Mouse (Mus musculus): ENCODE data around the gene Herpud1. TPM values are rescaled to one million over a fixed set of nuclear protein-coding genes. Genes with fewer than 3 reads are reported as not detected.

The Herpud1 gene
- polyA plus RNA-seq, 1 experiment from 2014 or later: 78.0 TPM

GRCm38 (mm10) chr8:94354069-94354531, 32.1 kb upstream of the Herpud1 start:
- H3K4me3 ChIP-seq (replicated peaks; ENCODE audit: low read length): no peak overlapping the region
- H3K27me3 ChIP-seq (replicated peaks; ENCODE audit: control insufficient read depth, insufficient read depth, low read length): no peaks in the 10 kb centered on the region
- H3K9ac ChIP-seq (replicated peaks; ENCODE audit: low read depth, low read length): no peak overlapping the region
- H3K4me1 ChIP-seq (replicated peaks; ENCODE audit: control insufficient read depth, insufficient read depth, low read length): peaks cover 5% of the 10 kb centered on the region
- 89% methylated on average over 7 of the region's 7 CpGs for whole genome bisulfite sequencing
- H3K9me3 ChIP-seq (ENCODE audit: control insufficient read depth, low read length): no peaks in the 10 kb centered on the region
- ATAC-seq: no peak
- no peak overlapping the region for H3K27ac ChIP-seq (ENCODE audit: low read length)
- no peak overlapping the region for H3K4me2 ChIP-seq (ENCODE audit: low read length)
- H3K36me3 ChIP-seq (ENCODE audit: control insufficient read depth, insufficient read depth): no peaks in the 10 kb centered on the region

GRCm38 (mm10) chr8:94354571-94354970, 31.7 kb upstream of the Herpud1 start:
- 86% methylated on average over 4 of the region's 4 CpGs for WGBS

GRCm38 (mm10) chr8:94357220-94357619, 29.0 kb upstream of the Herpud1 start:
- Histone ChIP-seq H3K4me1 (replicated peaks; ENCODE audit: control insufficient read depth, insufficient read depth, low read length) (peaks cover 5% of the 10 kb centered on the region), H3K27ac (ENCODE audit: low read length) (no peak overlapping the region), H3K9me3 (ENCODE audit: control insufficient read depth, low read length) (no peaks in the 10 kb centered on the region), H3K4me3 (replicated peaks; ENCODE audit: low read length) (no peak overlapping the region), H3K9ac (replicated peaks; ENCODE audit: low read depth, low read length) (no peak overlapping the region), H3K27me3 (replicated peaks; ENCODE audit: control insufficient read depth, insufficient read depth, low read length) (no peaks in the 10 kb centered on the region), H3K4me2 (ENCODE audit: low read length) (no peak overlapping the region), H3K36me3 (ENCODE audit: control insufficient read depth, insufficient read depth) (no peaks in the 10 kb centered on the region)
- WGBS: 87% methylated on average over 6 of the region's 6 CpGs
- ATAC-seq: no peak

More at GRCm38 (mm10) chr8:94354571-94354970, 31.7 kb upstream of the Herpud1 start:
- Histone ChIP-seq H3K4me3 (replicated peaks; ENCODE audit: low read length) (no peak overlapping the region), H3K9ac (replicated peaks; ENCODE audit: low read depth, low read length) (no peak overlapping the region), H3K4me1 (replicated peaks; ENCODE audit: control insufficient read depth, insufficient read depth, low read length) (peaks cover 5% of the 10 kb centered on the region), H3K36me3 (ENCODE audit: control insufficient read depth, insufficient read depth) (no peaks in the 10 kb centered on the region), H3K27ac (ENCODE audit: low read length) (no peak overlapping the region), H3K27me3 (replicated peaks; ENCODE audit: control insufficient read depth, insufficient read depth, low read length) (no peaks in the 10 kb centered on the region), H3K4me2 (ENCODE audit: low read length) (no peak overlapping the region), H3K9me3 (ENCODE audit: control insufficient read depth, low read length) (no peaks in the 10 kb centered on the region)
- ATAC-seq: no peak

- ATAC-seq: no peak
Measured at GRCm38 (mm10) chr8:94358541-94358940, 27.7 kb upstream of the Herpud1 start.

GRCm38 (mm10) chr8:94361774-94362431, 24.3 kb upstream of the Herpud1 start:
- no peak for ATAC-seq
- H3K36me3 ChIP-seq (ENCODE audit: control insufficient read depth, insufficient read depth): no peaks in the 10 kb centered on the region
- H3K27ac ChIP-seq (ENCODE audit: low read length): no peak overlapping the region
- H3K4me1 ChIP-seq (replicated peaks; ENCODE audit: control insufficient read depth, insufficient read depth, low read length): peaks cover 5% of the 10 kb centered on the region
- no peaks in the 10 kb centered on the region for H3K27me3 ChIP-seq (replicated peaks; ENCODE audit: control insufficient read depth, insufficient read depth, low read length)
- no peak overlapping the region for H3K4me3 ChIP-seq (replicated peaks; ENCODE audit: low read length)
- 90% methylated on average over 6 of the region's 6 CpGs for WGBS
- no peak overlapping the region for H3K9ac ChIP-seq (replicated peaks; ENCODE audit: low read depth, low read length)
- H3K4me2 ChIP-seq (ENCODE audit: low read length): no peak overlapping the region
- no peaks in the 10 kb centered on the region for H3K9me3 ChIP-seq (ENCODE audit: control insufficient read depth, low read length)

More at GRCm38 (mm10) chr8:94358541-94358940, 27.7 kb upstream of the Herpud1 start:
- H3K27me3 ChIP-seq (replicated peaks; ENCODE audit: control insufficient read depth, insufficient read depth, low read length): no peaks in the 10 kb centered on the region
- H3K27ac ChIP-seq (ENCODE audit: low read length): no peak overlapping the region
- H3K9ac ChIP-seq (replicated peaks; ENCODE audit: low read depth, low read length): no peak overlapping the region
- no peaks in the 10 kb centered on the region for H3K9me3 ChIP-seq (ENCODE audit: control insufficient read depth, low read length)
- peaks cover 5% of the 10 kb centered on the region for H3K4me1 ChIP-seq (replicated peaks; ENCODE audit: control insufficient read depth, insufficient read depth, low read length)
- no peak overlapping the region for H3K4me2 ChIP-seq (ENCODE audit: low read length)
- no peaks in the 10 kb centered on the region for H3K36me3 ChIP-seq (ENCODE audit: control insufficient read depth, insufficient read depth)
- H3K4me3 ChIP-seq (replicated peaks; ENCODE audit: low read length): no peak overlapping the region
- 56% methylated on average over 5 of the region's 5 CpGs for WGBS

GRCm38 (mm10) chr8:94362607-94363239, 23.5 kb upstream of the Herpud1 start:
- H3K4me2 ChIP-seq (ENCODE audit: low read length): no peak overlapping the region
- WGBS: 76% methylated on average over 7 of the region's 7 CpGs
- H3K9me3 ChIP-seq (ENCODE audit: control insufficient read depth, low read length): no peaks in the 10 kb centered on the region
- H3K4me1 ChIP-seq (replicated peaks; ENCODE audit: control insufficient read depth, insufficient read depth, low read length): peaks cover 5% of the 10 kb centered on the region
- H3K9ac ChIP-seq (replicated peaks; ENCODE audit: low read depth, low read length): no peak overlapping the region
- no peak overlapping the region for H3K4me3 ChIP-seq (replicated peaks; ENCODE audit: low read length)
- ATAC-seq: no peak
- no peaks in the 10 kb centered on the region for H3K36me3 ChIP-seq (ENCODE audit: control insufficient read depth, insufficient read depth)
- no peaks in the 10 kb centered on the region for H3K27me3 ChIP-seq (replicated peaks; ENCODE audit: control insufficient read depth, insufficient read depth, low read length)
- no peak overlapping the region for H3K27ac ChIP-seq (ENCODE audit: low read length)

- H3K9ac ChIP-seq (replicated peaks; ENCODE audit: low read depth, low read length): no peak overlapping the region
- no peak overlapping the region for H3K4me3 ChIP-seq (replicated peaks; ENCODE audit: low read length)
- H3K4me1 ChIP-seq (replicated peaks; ENCODE audit: control insufficient read depth, insufficient read depth, low read length): peaks cover 5% of the 10 kb centered on the region
- no peak for ATAC-seq
- H3K27me3 ChIP-seq (replicated peaks; ENCODE audit: control insufficient read depth, insufficient read depth, low read length): no peaks in the 10 kb centered on the region
- H3K27ac ChIP-seq (ENCODE audit: low read length): no peak overlapping the region
- H3K36me3 ChIP-seq (ENCODE audit: control insufficient read depth, insufficient read depth): no peaks in the 10 kb centered on the region
- no peak overlapping the region for H3K4me2 ChIP-seq (ENCODE audit: low read length)
- 45% methylated on average over 4 of the region's 4 CpGs for WGBS
- no peaks in the 10 kb centered on the region for H3K9me3 ChIP-seq (ENCODE audit: control insufficient read depth, low read length)
Measured at GRCm38 (mm10) chr8:94363288-94363688, 22.9 kb upstream of the Herpud1 start.

GRCm38 (mm10) chr8:94363906-94364305, 22.3 kb upstream of the Herpud1 start:
- Histone ChIP-seq H3K4me3 (replicated peaks; ENCODE audit: low read length) (no peak overlapping the region), H3K27me3 (replicated peaks; ENCODE audit: control insufficient read depth, insufficient read depth, low read length) (no peaks in the 10 kb centered on the region), H3K4me1 (replicated peaks; ENCODE audit: control insufficient read depth, insufficient read depth, low read length) (no peaks in the 10 kb centered on the region), H3K27ac (ENCODE audit: low read length) (no peak overlapping the region), H3K36me3 (ENCODE audit: control insufficient read depth, insufficient read depth) (no peaks in the 10 kb centered on the region), H3K9me3 (ENCODE audit: control insufficient read depth, low read length) (no peaks in the 10 kb centered on the region), H3K9ac (replicated peaks; ENCODE audit: low read depth, low read length) (no peak overlapping the region), H3K4me2 (ENCODE audit: low read length) (no peak overlapping the region)
- 91% methylated on average over 2 of the region's 2 CpGs for WGBS
- no peak for ATAC-seq

GRCm38 (mm10) chr8:94364686-94365312, 21.4 kb upstream of the Herpud1 start:
- no peak overlapping the region for H3K27ac ChIP-seq (ENCODE audit: low read length)

More at GRCm38 (mm10) chr8:94364686-94365312, 21.4 kb upstream of the Herpud1 start:
- Histone ChIP-seq H3K4me3 (replicated peaks; ENCODE audit: low read length) (no peak overlapping the region), H3K27me3 (replicated peaks; ENCODE audit: control insufficient read depth, insufficient read depth, low read length) (no peaks in the 10 kb centered on the region), H3K9me3 (ENCODE audit: control insufficient read depth, low read length) (no peaks in the 10 kb centered on the region), H3K4me2 (ENCODE audit: low read length) (no peak overlapping the region), H3K9ac (replicated peaks; ENCODE audit: low read depth, low read length) (no peak overlapping the region), H3K36me3 (ENCODE audit: control insufficient read depth, insufficient read depth) (no peaks in the 10 kb centered on the region), H3K4me1 (replicated peaks; ENCODE audit: control insufficient read depth, insufficient read depth, low read length) (no peaks in the 10 kb centered on the region)
- WGBS: 88% methylated on average over 6 of the region's 6 CpGs
- ATAC-seq: no peak
